Mouse (Mus musculus) pancreas, adult 10 weeks (tissue): ENCODE data around the gene Olfr266. TPM values are rescaled to one million over a fixed set of nuclear protein-coding genes. Genes with fewer than 3 reads are reported as not detected.

Source experiments
- polyA plus RNA-seq: library from polyadenylated mRNA; stranded (reverse); fragments of 350-450 nt; fragmentation: Illumina TruSeq; extraction: RNeasy Lipid Tissue Mini Kit (QIAGEN cat#74804); gene quantifications from one replicate; pipeline ENCODE4 v1.2.3, GENCODE M21; 2015; ENCODE audit warnings: low read depth, low replicate concordance; ENCODE audit not compliant: insufficient read depth

Olfr266 gene
- polyA plus RNA-seq: not detected

GRCm38 (mm10) chr3:106826187-106826586 lies at the start of gene Olfr266:
Olfr266 (minus strand) TSS chr3:106826287.

GRCm38 (mm10) chr3:106789930-106790329 lies 36.2 kb downstream of the Olfr266 start, which contains the start of gene Cd53:
Cd53 (minus strand) TSS chr3:106790149.

Other genes starting within 250 kb of the Olfr266 start
- 6.6 TPM for gene Lrif1, start 141.3 kb downstream of the Olfr266 start, polyA plus RNA-seq
- gene Cd53, start 36.1 kb downstream of the Olfr266 start, polyA plus RNA-seq: 4.4 TPM
- not detected for gene Kcna3, start 209.9 kb upstream of the Olfr266 start, polyA plus RNA-seq